Mouse (Mus musculus): ENCODE measurements around the gene Asic2. TPM values are rescaled to one million over a fixed set of nuclear protein-coding genes. Genes with fewer than 3 reads are reported as not detected.

Asic2 gene
- polyA plus RNA-seq, 1 experiment from 2014 or later, result 0.35 TPM

- H3K36me3 ChIP-seq, result no peaks in the 10 kb centered on the region
- 94% methylated on average over 4 of the region's 4 CpGs for WGBS
- no peaks in the 10 kb centered on the region for H3K9me3 ChIP-seq (replicated peaks)
- H3K9ac ChIP-seq, result no peak overlapping the region
- no peaks in the 10 kb centered on the region for H3K4me1 ChIP-seq
- no peak for ATAC-seq (ENCODE audit: insufficient number of reproducible peaks, low FRiP score, low TSS enrichment, low read depth)
- H3K27ac ChIP-seq (replicated peaks), result no peak overlapping the region
- H3K4me2 ChIP-seq (replicated peaks), result no peak overlapping the region
- no peak overlapping the region for H3K4me3 ChIP-seq (replicated peaks)
- H3K27me3 ChIP-seq, result no peaks in the 10 kb centered on the region
These were observed 550.2 kb downstream of the Asic2 start for GRCm38 (mm10) chr11:81418027-81418426.

- no peak for ATAC-seq (ENCODE audit: insufficient number of reproducible peaks, low FRiP score, low TSS enrichment, low read depth)
- H3K4me2 ChIP-seq (replicated peaks), result no peak overlapping the region
- H3K27me3 ChIP-seq, result no peaks in the 10 kb centered on the region
- H3K36me3 ChIP-seq, result no peaks in the 10 kb centered on the region
- H3K9me3 ChIP-seq (replicated peaks), result no peaks in the 10 kb centered on the region
- H3K4me3 ChIP-seq (replicated peaks), result no peak overlapping the region
- no peaks in the 10 kb centered on the region for H3K4me1 ChIP-seq
- 86% methylated on average over 6 of the region's 6 CpGs for WGBS
- no peak overlapping the region for H3K27ac ChIP-seq (replicated peaks)
- H3K9ac ChIP-seq, result no peak overlapping the region
These were observed 551.9 kb downstream of the Asic2 start for GRCm38 (mm10) chr11:81416319-81416718.

GRCm38 (mm10) chr11:81414596-81414995, 553.7 kb downstream of the Asic2 start:
- Histone ChIP-seq H3K27me3 (no peaks in the 10 kb centered on the region), H3K4me3 (replicated peaks) (no peak overlapping the region), H3K9ac (no peak overlapping the region), H3K4me1 (no peaks in the 10 kb centered on the region), H3K36me3 (no peaks in the 10 kb centered on the region), H3K9me3 (replicated peaks) (no peaks in the 10 kb centered on the region), H3K27ac (replicated peaks) (no peak overlapping the region), H3K4me2 (replicated peaks) (no peak overlapping the region)
- 69% methylated on average over 2 of the region's 2 CpGs for WGBS
- no peak for ATAC-seq (ENCODE audit: insufficient number of reproducible peaks, low FRiP score, low TSS enrichment, low read depth)

- no peaks in the 10 kb centered on the region for H3K27me3 ChIP-seq
- WGBS, result 61% methylated on average over 4 of the region's 4 CpGs
- H3K4me2 ChIP-seq (replicated peaks), result no peak overlapping the region
- no peak overlapping the region for H3K27ac ChIP-seq (replicated peaks)
- H3K4me1 ChIP-seq, result no peaks in the 10 kb centered on the region
- no peaks in the 10 kb centered on the region for H3K36me3 ChIP-seq
- no peaks in the 10 kb centered on the region for H3K9me3 ChIP-seq (replicated peaks)
- no peak overlapping the region for H3K4me3 ChIP-seq (replicated peaks)
- no peak for ATAC-seq (ENCODE audit: insufficient number of reproducible peaks, low FRiP score, low TSS enrichment, low read depth)
- H3K9ac ChIP-seq, result no peak overlapping the region
These were observed 557.0 kb downstream of the Asic2 start for GRCm38 (mm10) chr11:81411251-81411650.

- no peaks in the 10 kb centered on the region for H3K27me3 ChIP-seq
- no peak for ATAC-seq (ENCODE audit: insufficient number of reproducible peaks, low FRiP score, low TSS enrichment, low read depth)
- WGBS, result 95% methylated on average over 2 of the region's 2 CpGs
- no peak overlapping the region for H3K4me2 ChIP-seq (replicated peaks)
- no peaks in the 10 kb centered on the region for H3K36me3 ChIP-seq
- no peak overlapping the region for H3K27ac ChIP-seq (replicated peaks)
- no peak overlapping the region for H3K4me3 ChIP-seq (replicated peaks)
- no peak overlapping the region for H3K9ac ChIP-seq
- no peaks in the 10 kb centered on the region for H3K4me1 ChIP-seq
- no peaks in the 10 kb centered on the region for H3K9me3 ChIP-seq (replicated peaks)
These were observed 562.3 kb downstream of the Asic2 start for GRCm38 (mm10) chr11:81405951-81406350.

GRCm38 (mm10) chr11:81402263-81402662, 566.0 kb downstream of the Asic2 start:
- H3K36me3 ChIP-seq, result no peaks in the 10 kb centered on the region
- H3K4me2 ChIP-seq (replicated peaks), result no peak overlapping the region
- WGBS, result 77% methylated on average over 8 of the region's 8 CpGs
- no peak overlapping the region for H3K27ac ChIP-seq (replicated peaks)
- H3K9me3 ChIP-seq (replicated peaks), result no peaks in the 10 kb centered on the region
- no peak overlapping the region for H3K4me3 ChIP-seq (replicated peaks)
- no peaks in the 10 kb centered on the region for H3K4me1 ChIP-seq
- H3K9ac ChIP-seq, result no peak overlapping the region
- no peaks in the 10 kb centered on the region for H3K27me3 ChIP-seq
- no peak for ATAC-seq (ENCODE audit: insufficient number of reproducible peaks, low FRiP score, low TSS enrichment, low read depth)

- Histone ChIP-seq H3K9ac (no peak overlapping the region), H3K36me3 (no peaks in the 10 kb centered on the region), H3K27ac (replicated peaks) (no peak overlapping the region), H3K27me3 (no peaks in the 10 kb centered on the region), H3K4me2 (replicated peaks) (no peak overlapping the region), H3K4me1 (no peaks in the 10 kb centered on the region), H3K4me3 (replicated peaks) (no peak overlapping the region), H3K9me3 (replicated peaks) (no peaks in the 10 kb centered on the region)
- no peak for ATAC-seq (ENCODE audit: insufficient number of reproducible peaks, low FRiP score, low TSS enrichment, low read depth)
- WGBS, result 57% methylated on average over 9 of the region's 9 CpGs
These were observed 575.4 kb downstream of the Asic2 start for GRCm38 (mm10) chr11:81392855-81393254.

GRCm38 (mm10) chr11:81386185-81386584, 582.1 kb downstream of the Asic2 start:
- H3K36me3 ChIP-seq, result no peaks in the 10 kb centered on the region
- H3K9me3 ChIP-seq (replicated peaks), result no peaks in the 10 kb centered on the region
- no peak overlapping the region for H3K4me2 ChIP-seq (replicated peaks)
- H3K4me1 ChIP-seq, result no peaks in the 10 kb centered on the region
- no peak overlapping the region for H3K9ac ChIP-seq
- no peak overlapping the region for H3K27ac ChIP-seq (replicated peaks)
- 95% methylated on average over 2 of the region's 2 CpGs for WGBS
- no peak overlapping the region for H3K4me3 ChIP-seq (replicated peaks)
- ATAC-seq (ENCODE audit: insufficient number of reproducible peaks, low FRiP score, low TSS enrichment, low read depth), result no peak
- H3K27me3 ChIP-seq, result no peaks in the 10 kb centered on the region

- Histone ChIP-seq H3K9ac (no peak overlapping the region), H3K4me2 (replicated peaks) (no peak overlapping the region), H3K27ac (replicated peaks) (no peak overlapping the region), H3K4me1 (no peaks in the 10 kb centered on the region), H3K36me3 (no peaks in the 10 kb centered on the region), H3K9me3 (replicated peaks) (no peaks in the 10 kb centered on the region), H3K27me3 (no peaks in the 10 kb centered on the region), H3K4me3 (replicated peaks) (no peak overlapping the region)
- ATAC-seq (ENCODE audit: insufficient number of reproducible peaks, low FRiP score, low TSS enrichment, low read depth), result no peak
These were observed 582.7 kb downstream of the Asic2 start for GRCm38 (mm10) chr11:81385547-81385946.

GRCm38 (mm10) chr11:81374841-81375240, 593.4 kb downstream of the Asic2 start:
- Histone ChIP-seq H3K4me2 (replicated peaks) (no peak overlapping the region), H3K27ac (replicated peaks) (no peak overlapping the region), H3K9ac (no peak overlapping the region), H3K9me3 (replicated peaks) (no peaks in the 10 kb centered on the region), H3K36me3 (no peaks in the 10 kb centered on the region), H3K27me3 (no peaks in the 10 kb centered on the region), H3K4me3 (replicated peaks) (no peak overlapping the region), H3K4me1 (peaks cover 9% of the 10 kb centered on the region; the same call in 1 of the 2 replicates)
- no peak for ATAC-seq (ENCODE audit: insufficient number of reproducible peaks, low FRiP score, low TSS enrichment, low read depth)

- Histone ChIP-seq H3K27ac (replicated peaks) (no peak overlapping the region), H3K9ac (no peak overlapping the region), H3K4me2 (replicated peaks) (no peak overlapping the region), H3K36me3 (no peaks in the 10 kb centered on the region), H3K4me3 (replicated peaks) (no peak overlapping the region), H3K4me1 (peaks cover 14% of the 10 kb centered on the region; the same call in 1 of the 2 replicates), H3K27me3 (no peaks in the 10 kb centered on the region), H3K9me3 (replicated peaks) (no peaks in the 10 kb centered on the region)
- ATAC-seq (ENCODE audit: insufficient number of reproducible peaks, low FRiP score, low TSS enrichment, low read depth), result no peak
- WGBS, result 75% methylated on average over 8 of the region's 8 CpGs
These were observed 594.1 kb downstream of the Asic2 start for GRCm38 (mm10) chr11:81374003-81374710.

- Histone ChIP-seq H3K9me3 (replicated peaks) (no peaks in the 10 kb centered on the region), H3K9ac (no peak overlapping the region), H3K36me3 (no peaks in the 10 kb centered on the region), H3K4me2 (replicated peaks) (no peak overlapping the region), H3K4me3 (replicated peaks) (no peak overlapping the region), H3K27me3 (no peaks in the 10 kb centered on the region), H3K4me1 (peaks cover 14% of the 10 kb centered on the region; the same call in 1 of the 2 replicates), H3K27ac (replicated peaks) (no peak overlapping the region)
- WGBS, result 39% methylated on average over 8 of the region's 8 CpGs
- no peak for ATAC-seq (ENCODE audit: insufficient number of reproducible peaks, low FRiP score, low TSS enrichment, low read depth)
These were observed 596.7 kb downstream of the Asic2 start for GRCm38 (mm10) chr11:81371545-81371944.
